Mouse (Mus musculus): ENCODE results near the gene Usp6nl. TPM values are rescaled to one million over a fixed set of nuclear protein-coding genes. Genes with fewer than 3 reads are reported as not detected.

The Usp6nl gene
- 11.1 TPM for polyA plus RNA-seq (2015; fragmentation: Illumina TruSeq; extraction: RNeasy Lipid Tissue Mini Kit (QIAGEN cat#74804); ENCODE audit: low read depth, low replicate concordance)

DNA sequence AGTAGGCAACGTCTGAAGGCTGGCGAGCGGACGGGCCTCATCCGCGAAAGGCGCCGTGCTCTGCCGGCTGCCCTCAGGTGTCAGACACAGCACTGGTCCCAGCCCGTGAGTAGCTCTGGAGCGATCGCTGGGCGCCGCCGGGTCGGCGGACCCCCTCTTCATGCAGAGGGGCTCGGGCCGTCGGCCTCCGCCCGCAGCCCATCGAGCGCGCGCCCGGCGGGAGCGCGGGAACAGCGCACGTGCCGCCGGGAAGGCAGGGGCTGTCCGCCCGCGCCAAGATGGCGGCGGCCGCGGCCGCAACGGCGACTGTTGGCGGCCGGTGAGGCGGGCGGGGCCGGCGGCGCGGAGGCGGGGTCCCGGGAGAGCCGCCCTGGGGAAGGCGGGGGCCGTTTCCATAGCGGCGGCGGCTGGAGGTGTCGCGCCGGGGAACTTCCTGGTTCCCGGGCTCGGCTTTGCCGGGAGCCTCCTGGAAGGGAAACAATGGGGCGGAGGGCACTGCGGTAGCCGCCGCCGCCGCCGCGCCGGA, at the start of gene Usp6nl:
TSS of gene Usp6nl (plus strand) at position 292 of the 526 bp plus-strand sequence.

Other genes starting within 250 kb of the Usp6nl start
- gene Proser2, start 192.5 kb upstream of the Usp6nl start, polyA plus RNA-seq (2015; fragmentation: Illumina TruSeq; extraction: RNeasy Lipid Tissue Mini Kit (QIAGEN cat#74804); ENCODE audit: low read depth, low replicate concordance), result 2.1 TPM
- gene Echdc3, start 109.6 kb upstream of the Usp6nl start, polyA plus RNA-seq (2015; fragmentation: Illumina TruSeq; extraction: RNeasy Lipid Tissue Mini Kit (QIAGEN cat#74804); ENCODE audit: low read depth, low replicate concordance), result 1.8 TPM